Mouse (Mus musculus): ENCODE data around the gene Bet1l. TPM values are rescaled to one million over a fixed set of nuclear protein-coding genes. Genes with fewer than 3 reads are reported as not detected.
"Not testable (repeated sequence)": the region's sequence is repeated elsewhere in the genome, so short reads cannot be mapped to it uniquely, and the experiment has no call there.

Bet1l gene
- polyA plus RNA-seq, 1 experiment: 18.1 TPM

DNA sequence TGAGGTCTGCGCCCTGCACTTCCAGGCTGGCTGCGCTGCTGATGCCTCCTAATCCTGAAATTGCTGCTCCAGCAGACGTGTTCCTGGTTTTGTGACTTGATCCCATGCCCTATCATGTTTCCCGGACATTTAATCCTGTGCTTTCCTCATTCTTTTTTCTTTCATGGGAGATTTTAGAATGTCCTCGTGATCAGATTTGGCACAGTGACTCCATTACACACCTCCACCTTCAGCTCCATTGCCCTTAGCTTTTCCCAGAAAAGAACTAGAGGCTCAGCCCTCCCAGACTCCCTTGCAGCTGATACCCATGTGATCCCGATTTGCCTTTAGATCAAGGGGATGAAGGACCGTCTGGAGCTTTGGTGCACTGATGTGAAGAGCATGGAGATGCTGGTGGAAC, 40.5 kb upstream of the Bet1l start:
- Histone ChIP-seq H3K4me1 (ENCODE audit: control insufficient read depth, insufficient read depth, low read length) (no peaks in the 10 kb centered on the region), H3K27ac (ENCODE audit: control insufficient read depth, insufficient read depth, low read depth, low read length, poor library complexity) (no peak overlapping the region), H3K4me3 (replicated peaks; ENCODE audit: control insufficient read depth, low read depth, low read length) (no peak overlapping the region)
- WGBS: 85% methylated on average over 7 of the region's 7 CpGs
- TF ChIP-seq CTCF (IDR thresholded peaks at IDR 0.05; ENCODE audit: control insufficient read depth, insufficient read depth, low read length): no peak
- no peak for TF ChIP-seq POLR2A (IDR thresholded peaks at IDR 0.05; ENCODE audit: borderline replicate concordance, control insufficient read depth, low read depth, low read length)

DNA sequence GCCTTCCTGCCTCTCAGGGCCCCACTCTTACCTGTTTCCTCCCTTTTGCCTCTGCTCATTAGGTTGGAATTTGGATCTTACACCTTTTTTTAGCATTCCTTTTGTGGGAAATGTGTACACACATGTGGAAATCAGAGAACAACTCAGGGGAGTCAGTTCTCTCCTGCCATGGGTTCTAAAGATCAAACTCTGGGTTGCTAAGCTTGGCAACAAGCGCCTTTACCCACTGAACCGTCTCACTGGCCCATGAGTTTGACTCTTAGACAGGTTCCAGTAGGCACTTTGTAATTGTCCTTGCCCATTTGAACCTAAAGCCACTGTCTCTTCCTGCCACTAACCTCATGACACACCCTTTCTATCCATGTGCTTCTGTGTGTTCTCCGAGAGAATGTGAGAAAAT, 37.2 kb upstream of the Bet1l start:
- WGBS: 86% methylated on average over 3 of the region's 3 CpGs
- H3K27ac ChIP-seq (ENCODE audit: control insufficient read depth, insufficient read depth, low read depth, low read length, poor library complexity): no peak overlapping the region
- H3K4me3 ChIP-seq (replicated peaks; ENCODE audit: control insufficient read depth, low read depth, low read length): no peak overlapping the region
- H3K4me1 ChIP-seq (ENCODE audit: control insufficient read depth, insufficient read depth, low read length): no peaks in the 10 kb centered on the region
- TF ChIP-seq CTCF (IDR thresholded peaks at IDR 0.05; ENCODE audit: control insufficient read depth, insufficient read depth, low read length): no peak
- no peak for TF ChIP-seq POLR2A (IDR thresholded peaks at IDR 0.05; ENCODE audit: borderline replicate concordance, control insufficient read depth, low read depth, low read length)

DNA sequence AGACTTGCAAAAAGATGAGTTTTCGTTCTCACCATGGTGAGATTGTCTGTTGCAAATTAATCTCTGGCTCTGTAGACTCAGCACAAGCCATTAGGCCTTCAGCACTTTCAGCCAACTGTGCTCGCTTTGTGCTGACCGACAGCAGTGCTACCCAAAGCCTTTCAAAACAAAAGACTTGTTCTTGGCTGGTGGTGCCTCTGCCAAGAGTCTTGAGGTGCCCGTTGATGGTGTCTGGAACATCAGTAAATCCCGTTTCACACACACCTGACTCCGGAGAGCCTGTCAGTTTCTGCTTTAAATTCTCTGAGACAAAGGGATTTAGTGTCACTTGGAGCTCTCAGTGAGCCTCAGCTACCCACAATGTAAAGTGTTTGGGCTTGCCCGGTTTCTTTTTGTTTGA, 36.7 kb upstream of the Bet1l start:
- H3K4me3 ChIP-seq (replicated peaks; ENCODE audit: control insufficient read depth, low read depth, low read length): no peak overlapping the region
- 92% methylated on average over 7 of the region's 7 CpGs for WGBS

DNA sequence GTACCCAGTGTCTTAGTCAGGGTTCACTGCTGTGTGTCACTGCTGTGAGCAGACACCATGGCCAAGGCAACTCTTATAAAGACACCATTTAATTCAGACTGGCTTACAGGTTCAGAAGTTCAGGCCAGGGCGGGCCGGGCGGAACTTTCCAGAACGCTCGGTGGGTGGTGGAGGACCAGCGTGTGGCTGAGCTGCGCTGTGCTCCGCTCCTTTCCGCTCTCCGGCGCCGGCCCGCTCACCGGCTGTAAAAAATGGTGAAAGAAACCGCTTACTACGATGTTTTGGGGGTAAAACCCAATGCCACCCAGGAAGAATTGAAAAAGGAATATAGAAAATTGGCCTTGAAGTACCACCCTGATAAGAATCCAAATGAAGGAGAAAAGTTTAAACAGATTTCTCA, 33.3 kb upstream of the Bet1l start:
- 96% methylated on average over 16 of the region's 16 CpGs for WGBS
- H3K4me3 ChIP-seq (replicated peaks; ENCODE audit: control insufficient read depth, low read depth, low read length); H3K27ac ChIP-seq (ENCODE audit: control insufficient read depth, insufficient read depth, low read depth, low read length, poor library complexity); H3K4me1 ChIP-seq (ENCODE audit: control insufficient read depth, insufficient read depth, low read length): not testable (repeated sequence)

More for the DNA sequence above, 36.7 kb upstream of the Bet1l start:
- H3K27ac ChIP-seq (ENCODE audit: control insufficient read depth, insufficient read depth, low read depth, low read length, poor library complexity): no peak overlapping the region
- TF ChIP-seq CTCF (IDR thresholded peaks at IDR 0.05; ENCODE audit: control insufficient read depth, insufficient read depth, low read length): no peak
- no peak for TF ChIP-seq POLR2A (IDR thresholded peaks at IDR 0.05; ENCODE audit: borderline replicate concordance, control insufficient read depth, low read depth, low read length)
- no peaks in the 10 kb centered on the region for H3K4me1 ChIP-seq (ENCODE audit: control insufficient read depth, insufficient read depth, low read length)

DNA sequence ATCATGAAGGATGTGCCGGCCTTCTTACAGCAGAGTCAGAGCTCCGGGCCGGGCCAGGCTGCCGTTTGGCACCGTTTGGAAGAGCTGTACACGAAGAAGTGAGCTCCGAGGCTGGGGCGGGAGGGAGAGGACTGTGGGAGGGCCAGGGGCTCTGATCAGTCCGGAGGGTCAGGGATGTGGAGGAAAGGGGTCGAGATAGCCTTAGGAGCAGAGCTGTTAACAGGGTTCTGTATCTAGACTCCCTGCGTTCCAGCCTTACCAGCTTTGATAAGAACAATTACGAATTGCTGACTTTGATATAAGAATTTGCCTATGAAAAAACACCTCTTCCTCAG, 25.1 kb upstream of the Bet1l start:
- H3K27ac ChIP-seq (ENCODE audit: control insufficient read depth, insufficient read depth, low read depth, low read length, poor library complexity): peak overlapping the region; percentile 54
- TF ChIP-seq CTCF (IDR thresholded peaks at IDR 0.05; ENCODE audit: control insufficient read depth, insufficient read depth, low read length): no peak
- TF ChIP-seq POLR2A (IDR thresholded peaks at IDR 0.05; ENCODE audit: borderline replicate concordance, control insufficient read depth, low read depth, low read length): no peak
- H3K4me1 ChIP-seq (ENCODE audit: control insufficient read depth, insufficient read depth, low read length): peaks cover 10% of the 10 kb centered on the region; the same call in 1 of the 2 replicates
- peak overlapping the region; percentile 99 for H3K4me3 ChIP-seq (replicated peaks; ENCODE audit: control insufficient read depth, low read depth, low read length)
- 0% methylated on average over 12 of the region's 12 CpGs for WGBS

DNA sequence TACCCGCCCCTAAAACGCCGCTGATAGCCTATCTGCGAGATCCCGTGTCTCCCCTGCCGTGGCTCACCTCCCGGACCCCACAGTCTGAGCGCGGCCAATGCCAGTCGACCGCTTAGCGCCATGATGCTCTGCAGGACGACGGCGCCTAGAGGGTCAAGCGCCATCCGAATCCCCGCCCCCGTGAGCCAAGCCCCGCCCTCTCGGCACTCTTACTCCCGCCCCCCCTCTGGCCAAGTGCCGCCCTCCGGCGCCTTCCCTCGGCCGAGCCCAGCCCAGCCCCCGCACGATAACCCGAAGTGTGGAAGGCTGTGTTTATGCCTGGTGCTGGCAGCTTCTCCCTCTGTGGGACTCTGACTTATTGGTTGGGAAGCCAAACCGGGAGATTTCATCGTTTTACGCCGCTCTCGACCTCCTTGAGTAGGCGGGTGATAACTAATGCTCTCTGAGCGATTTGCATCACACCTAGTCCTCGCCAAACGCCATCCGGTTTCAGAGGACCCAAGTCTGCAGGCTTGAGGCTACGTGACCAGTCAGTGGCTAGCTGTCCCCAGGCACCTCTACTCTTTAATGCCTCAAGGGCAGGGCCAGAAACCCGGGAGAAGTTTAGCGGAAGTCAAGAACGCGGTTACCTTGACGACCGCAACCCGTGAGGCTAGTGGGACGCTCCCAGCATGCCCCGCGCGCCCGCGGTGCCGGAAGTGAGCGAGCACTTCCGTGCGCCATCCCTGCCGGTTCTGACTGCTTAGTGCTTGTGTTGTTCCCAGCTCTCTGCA, 24.5 kb upstream of the Bet1l start, which contains the start of the genes Psmd13 and Sirt3:
Gene Psmd13 (plus strand): TSS at position 273 of the 773 bp plus-strand sequence.
Gene Sirt3 (minus strand): TSS at position 614 of the 773 bp plus-strand sequence.
- peaks cover 10% of the 10 kb centered on the region; the same call in 1 of the 2 replicates for H3K4me1 ChIP-seq (ENCODE audit: control insufficient read depth, insufficient read depth, low read length)

DNA sequence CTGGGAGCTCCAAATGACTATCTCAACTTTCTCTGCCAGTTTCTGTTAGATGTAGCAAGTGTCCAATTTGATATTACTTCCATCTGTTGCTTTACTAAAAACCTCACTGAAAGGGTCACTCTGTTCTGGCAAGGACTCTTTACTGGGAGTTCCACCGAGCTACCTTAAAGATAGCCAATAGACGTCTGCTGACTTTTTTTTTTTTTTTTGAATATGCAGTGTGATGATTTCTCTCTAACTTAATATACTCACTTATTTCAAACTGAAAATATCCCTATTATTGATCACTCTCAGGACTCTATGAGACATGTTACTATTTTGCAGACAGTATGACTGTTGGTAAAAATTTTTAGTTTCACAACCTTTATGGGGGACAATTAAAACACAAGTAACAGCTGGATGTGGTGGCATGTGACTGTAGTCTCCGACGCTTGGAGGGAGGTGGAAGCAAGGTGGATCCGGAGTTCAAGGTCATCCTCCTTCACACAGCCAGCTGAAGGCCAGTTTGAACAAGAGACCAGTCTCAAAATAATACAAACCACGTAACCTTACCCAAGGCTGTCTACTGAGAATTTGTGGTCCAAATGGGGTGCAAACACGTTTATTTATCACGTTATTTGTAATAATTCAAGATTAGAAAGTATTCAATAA, 23.6 kb upstream of the Bet1l start:
- under 1% methylated on average over 8 of the region's 8 CpGs for WGBS
- no peak overlapping the region for H3K27ac ChIP-seq (ENCODE audit: control insufficient read depth, insufficient read depth, low read depth, low read length, poor library complexity)
- peak overlapping the region; percentile 99 for H3K4me3 ChIP-seq (replicated peaks; ENCODE audit: control insufficient read depth, low read depth, low read length)
- peaks cover 10% of the 10 kb centered on the region; the same call in 1 of the 2 replicates for H3K4me1 ChIP-seq (ENCODE audit: control insufficient read depth, insufficient read depth, low read length)
- TF ChIP-seq CTCF (IDR thresholded peaks at IDR 0.05; ENCODE audit: control insufficient read depth, insufficient read depth, low read length) (no peak), POLR2A (IDR thresholded peaks at IDR 0.05; ENCODE audit: borderline replicate concordance, control insufficient read depth, low read depth, low read length) (no peak)

More for the DNA sequence above, 24.5 kb upstream of the Bet1l start, which contains the start of the genes Psmd13 and Sirt3:
- H3K27ac ChIP-seq (ENCODE audit: control insufficient read depth, insufficient read depth, low read depth, low read length, poor library complexity): peak within 1 kb of the TSS; percentile 82
- peak within 1 kb of the TSS; percentile 99 for H3K4me3 ChIP-seq (replicated peaks; ENCODE audit: control insufficient read depth, low read depth, low read length)
- WGBS: under 1% methylated on average over 59 of the region's 59 CpGs
- peak; percentile 82; the same call in 1 of the 2 replicates for TF ChIP-seq POLR2A (IDR thresholded peaks at IDR 0.05; ENCODE audit: borderline replicate concordance, control insufficient read depth, low read depth, low read length)
- no peak; the same call in 1 of the 2 replicates for TF ChIP-seq CTCF (IDR thresholded peaks at IDR 0.05; ENCODE audit: control insufficient read depth, insufficient read depth, low read length)

DNA sequence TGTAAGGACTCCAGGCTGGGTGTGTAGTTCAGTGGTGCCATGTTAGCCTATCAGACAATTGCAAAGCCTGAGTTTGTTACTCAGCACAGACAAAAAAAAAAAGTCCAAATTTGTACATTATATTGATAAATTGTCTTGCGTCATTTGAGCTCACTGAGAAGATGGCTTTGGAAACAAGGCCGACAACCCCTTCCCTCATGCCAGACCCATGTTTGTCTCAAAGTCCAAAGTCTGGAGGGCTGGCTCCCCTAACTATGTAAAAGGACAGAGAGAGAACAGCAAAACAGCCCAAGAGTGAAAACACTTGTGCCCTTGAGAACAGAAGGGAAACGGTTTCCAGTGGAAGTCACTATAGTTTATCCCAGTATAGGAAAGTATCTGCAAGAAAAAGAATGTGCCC, 23.0 kb upstream of the Bet1l start:
- WGBS: 12% methylated on average over 3 of the region's 3 CpGs
- Histone ChIP-seq H3K27ac (ENCODE audit: control insufficient read depth, insufficient read depth, low read depth, low read length, poor library complexity) (no peak overlapping the region), H3K4me3 (replicated peaks; ENCODE audit: control insufficient read depth, low read depth, low read length) (no peak overlapping the region), H3K4me1 (ENCODE audit: control insufficient read depth, insufficient read depth, low read length) (peaks cover 10% of the 10 kb centered on the region; the same call in 1 of the 2 replicates)
- TF ChIP-seq POLR2A (IDR thresholded peaks at IDR 0.05; ENCODE audit: borderline replicate concordance, control insufficient read depth, low read depth, low read length) (no peak), CTCF (IDR thresholded peaks at IDR 0.05; ENCODE audit: control insufficient read depth, insufficient read depth, low read length) (no peak)

Measured in bone marrow, adult 2 months (tissue).